Mouse (Mus musculus): ENCODE results near the gene Ccdc158.

The Ccdc158 gene

GRCm38 (mm10) chr5:92596865-92597264 is 78.2 kb downstream of the Ccdc158 start:
- DNase-seq, result no peak

- no peak for DNase-seq
These were observed 80.0 kb downstream of the Ccdc158 start for GRCm38 (mm10) chr5:92595026-92595425.

GRCm38 (mm10) chr5:92585932-92586331 is 89.1 kb downstream of the Ccdc158 start:
- no peak for DNase-seq

- no peak for DNase-seq
These were observed 95.5 kb downstream of the Ccdc158 start for GRCm38 (mm10) chr5:92579559-92579958.

- DNase-seq, result no peak
These were observed 103.8 kb downstream of the Ccdc158 start for GRCm38 (mm10) chr5:92571232-92571631.

- no peak for DNase-seq
These were observed 113.1 kb downstream of the Ccdc158 start for GRCm38 (mm10) chr5:92562002-92562401.

- no peak for DNase-seq
These were observed 114.9 kb downstream of the Ccdc158 start for GRCm38 (mm10) chr5:92560201-92560600.
